Mouse (Mus musculus) telencephalon, adult 2 months (tissue): Measurements from ENCODE around the gene Pigu.
A peak's percentile ranks its signal among the peaks of the same experiment; 100 is the strongest.

ENCODE experiments used
- DNase-seq: peaks from one replicate; pipeline ENCODE4 v3.0.0-alpha.2; 2011; ENCODE audit warnings: low read depth, low spot score

Pigu gene

GRCm38 (mm10) chr2:155356971-155357591 lies at the start of gene Pigu:
Gene Pigu (minus strand): TSS chr2:155357430.
- DNase-seq = peak; percentile 98

GRCm38 (mm10) chr2:155404635-155405034 lies 47.4 kb upstream of the Pigu start:
- no peak for DNase-seq

DNA sequence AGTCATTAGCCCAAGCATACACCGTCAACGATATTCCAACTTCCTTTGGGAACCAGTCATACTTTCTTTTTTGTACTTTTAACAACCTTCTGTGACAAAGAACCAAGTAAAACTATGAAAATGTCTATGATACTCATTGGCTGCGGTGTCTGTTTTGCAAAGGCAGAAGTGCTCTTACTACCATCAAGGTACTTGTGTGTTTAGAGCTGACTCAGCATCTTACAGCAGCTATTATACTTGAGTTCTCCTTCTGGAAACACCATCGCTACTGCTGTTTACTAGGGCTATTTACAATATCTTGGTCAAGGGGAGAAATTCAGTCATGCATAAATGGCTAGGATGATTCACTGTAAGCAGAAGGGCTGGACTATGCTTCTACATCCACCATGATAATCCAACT lies 44.7 kb upstream of the Pigu start:
- DNase-seq = no peak

DNA sequence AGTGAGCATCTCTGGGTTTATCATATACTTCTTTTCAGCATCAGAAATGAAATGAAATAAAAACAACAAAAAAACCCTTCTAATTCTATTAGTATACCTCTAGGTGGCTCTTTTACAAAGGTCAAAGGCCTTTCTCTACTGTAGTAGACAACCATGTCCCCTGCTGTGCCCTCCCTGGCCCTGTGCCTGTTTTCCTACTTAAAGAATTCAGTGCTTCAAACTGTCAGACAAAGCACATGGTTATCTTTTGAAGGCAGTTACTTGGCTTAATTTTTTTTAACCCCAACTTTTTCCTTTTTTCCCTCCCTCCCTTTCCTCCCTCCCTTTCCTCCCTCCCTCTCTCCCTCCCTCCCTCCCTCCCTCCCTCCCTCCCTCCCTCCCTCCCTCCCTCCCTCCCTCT lies 43.0 kb upstream of the Pigu start:
- no peak for DNase-seq

DNA sequence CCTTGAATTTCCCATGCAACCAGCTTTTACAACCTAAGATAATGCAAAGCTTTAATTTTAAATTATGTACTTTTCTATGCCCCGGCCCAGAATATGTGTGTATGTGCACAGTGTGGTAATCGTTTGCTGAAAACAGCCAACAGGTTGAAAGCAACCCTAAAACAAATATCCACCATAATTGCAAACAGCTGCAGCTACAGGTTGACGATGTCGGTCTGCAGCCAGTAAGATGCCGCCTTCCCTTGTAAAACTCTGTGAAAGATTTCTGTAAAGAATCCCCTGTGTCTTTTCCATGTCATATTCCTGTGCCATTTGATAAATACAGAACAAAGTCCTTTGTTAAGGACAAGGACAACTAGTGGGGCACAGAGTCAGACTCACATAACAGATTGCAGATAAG lies 37.4 kb upstream of the Pigu start:
- DNase-seq = no peak

DNA sequence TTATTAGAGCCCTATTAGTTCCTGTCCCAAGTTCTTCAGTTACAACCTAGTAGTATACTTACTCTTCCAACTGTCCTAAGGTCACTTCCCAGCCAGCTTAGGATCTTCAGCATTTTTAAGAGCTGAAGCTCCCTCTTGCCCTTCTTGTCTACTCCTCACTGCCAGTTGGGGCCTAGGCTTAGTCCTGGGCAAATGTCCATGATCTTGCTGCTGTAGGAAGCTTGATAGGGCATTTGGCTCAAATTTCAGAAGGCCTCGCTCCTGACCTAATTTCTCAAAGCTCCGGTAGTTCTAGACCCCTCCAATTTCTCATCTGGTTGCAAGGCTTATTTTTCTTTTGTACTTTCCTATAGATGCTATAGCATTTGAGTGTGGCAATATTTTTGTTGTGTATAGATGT lies 31.3 kb upstream of the Pigu start:
- DNase-seq = no peak

DNA sequence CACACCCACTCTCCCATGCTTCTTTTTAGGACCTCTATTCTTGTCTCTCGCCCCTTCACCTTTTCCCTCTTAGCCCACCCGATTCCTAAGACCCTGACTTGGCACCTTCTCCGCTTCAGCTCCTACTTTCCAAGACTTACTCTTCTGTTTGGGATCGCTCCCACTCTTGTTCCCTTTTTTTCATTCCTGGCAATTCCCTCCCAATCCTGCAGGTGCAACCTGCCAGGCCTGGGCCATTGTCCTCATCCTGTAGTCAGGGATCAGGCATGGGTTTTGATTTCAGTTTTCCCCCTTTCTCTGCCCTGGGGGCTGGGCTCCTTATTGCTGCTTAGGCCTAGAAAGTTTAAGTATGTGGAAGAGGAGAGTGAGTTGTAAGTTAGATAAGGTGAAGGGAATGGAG lies 29.8 kb upstream of the Pigu start:
- no peak for DNase-seq

DNA sequence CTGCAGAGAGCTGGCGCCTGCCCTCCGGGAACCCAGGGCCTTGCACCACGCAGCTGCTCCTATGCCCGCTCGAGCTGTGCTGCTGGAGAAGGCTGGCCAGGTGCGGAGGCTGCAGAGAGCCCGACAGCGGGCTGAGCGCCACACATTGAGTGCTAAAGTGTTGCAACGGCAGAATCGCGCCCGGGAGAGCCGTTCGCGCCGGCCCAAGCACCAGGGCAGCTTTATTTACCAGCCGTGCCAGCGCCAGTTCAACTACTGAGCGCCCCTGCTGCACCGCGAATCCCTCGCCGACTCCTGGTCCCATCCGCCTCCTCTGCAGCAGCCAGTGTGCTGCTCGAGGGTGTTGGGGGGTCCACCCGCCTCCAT lies 29.3 kb upstream of the Pigu start:
- no peak for DNase-seq

GRCm38 (mm10) chr2:155385731-155386533 lies 28.7 kb upstream of the Pigu start:
- no peak for DNase-seq

DNA sequence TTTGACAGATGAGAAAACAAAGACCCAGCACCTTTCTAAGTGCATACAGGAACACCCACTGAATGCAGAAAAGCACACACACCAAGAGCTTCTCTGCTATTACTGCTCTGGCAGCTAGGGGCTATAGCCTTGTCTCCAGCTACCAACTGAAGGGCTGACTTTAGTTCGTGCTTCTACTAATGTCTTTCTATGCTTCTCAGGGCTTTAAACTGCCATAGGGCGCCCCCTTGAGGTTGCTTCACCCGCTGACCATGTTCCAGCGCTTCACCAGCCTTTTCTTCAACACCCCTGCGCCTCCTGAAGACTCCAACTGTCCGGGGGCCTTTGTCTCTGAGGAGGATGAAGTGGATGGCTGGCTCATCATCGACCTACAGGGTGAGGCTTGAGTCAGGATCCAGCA lies 27.9 kb upstream of the Pigu start:
- peak; percentile 69 for DNase-seq

DNA sequence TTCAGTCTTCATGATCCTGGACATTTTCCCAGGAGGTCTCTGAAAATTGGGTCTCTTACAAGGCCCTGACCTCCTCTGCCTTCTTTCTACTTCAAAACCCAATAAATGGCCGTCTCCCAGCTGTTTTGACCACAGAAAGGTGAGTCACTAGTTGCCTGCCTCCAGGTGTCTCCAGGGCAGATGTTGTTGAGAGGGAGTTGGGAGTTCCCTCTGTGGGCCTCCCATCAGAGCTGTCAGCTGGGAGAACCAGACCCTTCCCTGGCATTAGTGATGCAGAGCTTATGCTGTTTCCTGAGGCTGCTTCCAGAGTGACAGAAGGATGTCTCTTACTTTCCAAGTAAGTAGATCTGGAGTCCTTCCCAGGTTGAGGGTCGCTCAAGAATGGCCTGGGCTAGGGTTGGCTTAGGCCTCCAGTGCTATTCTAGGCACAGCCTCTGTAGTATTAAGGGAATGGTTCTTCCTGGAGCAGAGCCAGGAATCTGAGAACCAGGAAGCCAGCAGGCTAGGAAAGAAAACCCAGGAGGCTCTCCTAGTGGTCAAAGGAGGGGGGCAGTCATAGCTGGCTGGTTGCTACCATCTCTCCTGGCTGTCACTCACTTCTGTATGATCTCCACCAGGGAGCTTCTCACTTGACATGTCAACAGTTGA lies 25.7 kb upstream of the Pigu start:
- DNase-seq = no peak

- DNase-seq = no peak
Measured at GRCm38 (mm10) chr2:155382332-155382700, 25.1 kb upstream of the Pigu start.

GRCm38 (mm10) chr2:155381643-155382331 lies 24.6 kb upstream of the Pigu start:
- DNase-seq = peak; percentile 93

GRCm38 (mm10) chr2:155381060-155381437 lies 23.8 kb upstream of the Pigu start:
- DNase-seq = no peak

- no peak for DNase-seq
Measured at GRCm38 (mm10) chr2:155380261-155381059, 23.2 kb upstream of the Pigu start, which contains the start of gene Trp53inp2. Gene Trp53inp2 (plus strand): TSS chr2:155381059.

GRCm38 (mm10) chr2:155376191-155376590 lies 19.0 kb upstream of the Pigu start:
- no peak for DNase-seq

DNA sequence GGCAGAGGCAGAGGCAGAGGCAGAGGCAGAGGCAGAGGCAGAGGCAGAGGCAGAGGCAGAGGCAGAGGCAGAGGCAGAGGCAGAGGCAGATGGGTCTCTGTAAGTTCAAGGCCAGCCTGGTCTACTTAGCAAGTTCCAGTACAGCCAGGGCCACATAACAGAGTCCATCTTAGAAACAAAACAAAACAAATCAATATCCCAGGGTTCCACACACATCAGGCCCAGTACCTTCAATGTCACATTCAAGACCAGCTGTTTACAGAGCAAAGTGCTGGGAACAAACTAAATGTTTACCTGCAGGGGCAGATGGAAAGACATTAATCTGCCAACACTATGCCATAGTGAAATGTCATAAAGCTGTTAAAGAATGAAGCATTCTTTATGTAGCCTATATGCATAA lies 17.3 kb upstream of the Pigu start:
- DNase-seq = no peak

GRCm38 (mm10) chr2:155373886-155374285 lies 16.7 kb upstream of the Pigu start:
- DNase-seq = no peak

GRCm38 (mm10) chr2:155373302-155373701 lies 16.1 kb upstream of the Pigu start:
- DNase-seq = no peak

DNA sequence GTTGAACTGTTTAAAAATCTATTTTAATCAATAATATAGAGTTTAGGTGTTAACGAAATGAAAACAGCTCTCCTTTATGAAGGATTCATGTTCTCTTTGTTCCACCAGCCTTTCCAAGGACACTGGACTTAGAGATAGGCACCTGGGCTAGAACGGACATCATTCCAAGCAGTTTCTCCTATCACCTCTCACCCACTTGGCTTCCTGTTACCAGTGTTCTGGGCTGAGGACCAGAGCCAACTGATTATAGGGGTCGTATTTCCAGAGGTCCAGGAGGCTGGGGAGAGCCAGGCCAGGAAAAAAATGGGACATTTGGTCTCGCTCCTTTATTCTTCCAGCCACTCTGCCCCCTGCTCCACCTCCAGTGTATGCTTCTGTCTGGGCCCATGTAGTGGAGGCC lies 15.2 kb upstream of the Pigu start:
- no peak for DNase-seq

DNA sequence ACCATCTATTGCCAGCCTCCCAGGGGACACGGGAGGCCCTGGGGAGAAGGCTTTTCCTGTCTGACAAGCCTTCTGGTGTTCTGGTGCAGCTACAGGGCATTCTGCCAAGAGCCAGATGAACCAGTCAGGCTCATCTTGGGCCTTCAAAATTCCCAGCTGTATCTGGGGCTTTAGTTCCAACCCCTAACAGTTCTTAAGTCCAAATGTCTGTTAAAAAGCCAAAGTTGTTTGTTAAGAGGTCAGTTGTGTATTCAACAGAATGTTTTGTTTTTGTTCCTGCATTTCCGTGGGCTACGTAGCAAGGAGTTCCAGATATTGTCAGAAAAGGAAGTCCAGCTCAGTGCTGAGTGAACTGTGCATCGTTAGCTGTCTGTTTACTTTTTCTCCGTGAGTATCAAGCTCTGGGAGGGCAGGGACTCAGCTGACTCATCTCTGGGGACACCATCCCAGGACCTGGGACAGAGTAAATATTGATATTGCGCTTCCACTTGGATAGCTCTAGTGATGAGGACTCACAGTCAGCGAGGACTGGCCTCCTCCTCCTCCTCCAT lies 12.2 kb upstream of the Pigu start:
- DNase-seq = no peak
